Mouse (Mus musculus) frontal cortex, postnatal 25 days (tissue): ENCODE measurements around the gene Zfp523.
"Not testable (repeated sequence)": the region's sequence is repeated elsewhere in the genome, so short reads cannot be mapped to it uniquely, and the experiment has no call there.

ENCODE experiments used
- DNase-seq, 2 experiments: peaks; one replicate each; pipeline ENCODE4 v3.0.0; 2022; ENCODE audit warnings: low spot score in 2 of 2

Gene Zfp523

DNA sequence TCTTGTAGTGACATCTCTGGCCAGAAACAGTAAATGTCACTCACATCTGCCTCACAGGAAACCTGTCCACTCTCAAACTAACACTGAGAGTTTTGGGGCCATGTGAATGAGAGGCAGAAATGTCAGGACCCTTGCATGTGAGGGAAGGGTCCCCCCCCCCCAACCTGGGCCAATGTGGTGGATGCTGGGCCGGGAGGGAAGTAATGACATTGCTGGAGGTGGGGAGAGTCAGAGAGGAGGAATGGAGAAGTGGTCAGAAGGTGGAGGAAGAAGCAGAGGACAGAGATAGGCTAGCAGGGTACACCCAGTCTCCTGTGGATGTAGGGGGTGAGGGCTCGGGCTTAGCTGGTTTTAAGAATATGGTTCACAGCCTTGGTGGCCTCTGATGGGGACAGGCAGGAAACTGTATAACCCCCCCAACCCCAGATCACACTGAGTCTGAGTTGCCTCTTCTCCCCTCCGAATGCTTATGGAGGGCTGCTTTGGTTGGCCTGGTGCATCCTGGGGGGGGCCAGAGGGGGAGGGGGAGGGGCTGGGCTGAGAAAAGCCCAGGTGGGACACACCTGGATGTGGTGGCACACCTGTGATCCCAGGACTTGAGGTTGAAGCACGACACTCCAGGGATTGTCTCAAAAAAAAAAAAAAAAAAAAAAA is 32.7 kb downstream of the Zfp523 start:
- no peak for DNase-seq

DNA sequence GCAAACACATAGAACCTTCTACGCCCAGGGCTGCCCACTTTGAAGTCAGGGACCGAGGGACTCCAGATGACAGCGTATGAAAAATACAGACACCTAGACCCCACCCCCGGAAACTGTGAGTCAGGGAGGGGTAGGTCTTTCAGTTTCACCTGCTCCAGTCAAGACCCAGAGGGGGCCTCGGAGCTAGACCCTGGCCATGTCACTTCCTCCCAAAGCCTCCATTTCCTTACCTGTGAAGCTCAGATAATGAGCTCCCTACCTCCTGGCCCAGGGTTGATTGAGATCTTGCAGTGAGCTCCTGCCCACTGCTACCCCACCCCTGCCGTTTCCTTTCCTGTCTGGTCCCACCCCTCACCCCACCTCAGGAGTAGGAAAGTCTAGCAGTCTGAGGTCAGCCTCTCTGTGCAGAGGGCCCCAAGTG is 35.0 kb downstream of the Zfp523 start:
- no peak for DNase-seq

DNA sequence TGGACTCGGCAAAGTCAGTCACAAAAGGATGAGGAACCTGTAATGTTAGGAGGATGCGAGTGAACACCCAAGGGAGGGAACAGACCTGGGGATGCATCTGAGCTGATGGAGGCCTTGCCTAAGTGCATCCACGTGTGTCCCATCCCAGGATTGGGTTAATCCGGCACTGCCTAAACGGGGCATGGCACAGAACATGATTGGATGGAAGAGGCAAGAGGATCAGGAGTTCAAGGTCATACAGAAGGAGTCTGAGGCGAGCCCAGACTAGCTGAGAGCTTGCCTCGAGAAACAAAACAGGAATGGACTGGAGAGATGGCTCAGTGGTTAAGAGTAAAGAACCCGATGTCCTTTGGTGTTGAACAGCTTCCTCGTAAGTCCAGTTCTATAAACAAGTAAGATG is 35.5 kb downstream of the Zfp523 start:
- DNase-seq = no peak

DNA sequence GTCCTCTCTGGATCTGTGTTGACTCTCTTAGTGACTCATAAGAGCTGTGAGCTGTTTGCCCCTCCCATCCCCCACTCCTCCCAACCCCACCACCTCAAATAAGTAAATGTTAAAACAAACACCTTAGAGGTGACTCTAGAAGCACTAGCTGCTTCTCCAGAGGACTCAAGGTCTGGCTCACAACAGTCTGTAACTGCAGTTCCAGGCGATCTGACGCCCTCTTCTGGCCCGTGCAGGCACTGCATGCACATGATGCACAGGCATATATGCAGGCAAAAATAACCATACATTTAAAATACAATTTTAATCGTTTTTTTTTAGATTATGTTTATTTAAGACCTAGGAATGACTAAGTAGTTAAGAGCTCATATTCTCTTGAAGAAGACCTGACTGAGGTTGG is 36.3 kb downstream of the Zfp523 start:
- no peak for DNase-seq

DNA sequence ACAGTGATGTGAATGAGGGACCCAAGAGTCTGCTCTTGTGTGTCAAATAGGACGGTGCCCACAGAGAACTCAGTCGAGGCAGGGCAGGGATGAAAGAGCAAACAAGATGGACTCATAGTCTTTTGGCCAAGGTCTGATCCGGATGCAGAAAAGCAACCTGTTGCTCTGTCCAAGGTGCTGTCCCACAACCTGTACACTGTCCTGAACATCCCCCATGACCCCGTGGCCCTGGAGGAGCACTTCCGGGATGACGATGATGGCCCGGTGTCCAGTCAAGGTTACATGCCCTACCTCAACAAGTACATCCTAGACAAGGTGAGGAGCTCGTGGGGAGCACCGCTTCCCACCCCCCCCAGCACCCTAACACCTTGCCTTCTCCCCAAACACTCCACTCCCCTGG is 39.9 kb downstream of the Zfp523 start:
- no peak for DNase-seq

DNA sequence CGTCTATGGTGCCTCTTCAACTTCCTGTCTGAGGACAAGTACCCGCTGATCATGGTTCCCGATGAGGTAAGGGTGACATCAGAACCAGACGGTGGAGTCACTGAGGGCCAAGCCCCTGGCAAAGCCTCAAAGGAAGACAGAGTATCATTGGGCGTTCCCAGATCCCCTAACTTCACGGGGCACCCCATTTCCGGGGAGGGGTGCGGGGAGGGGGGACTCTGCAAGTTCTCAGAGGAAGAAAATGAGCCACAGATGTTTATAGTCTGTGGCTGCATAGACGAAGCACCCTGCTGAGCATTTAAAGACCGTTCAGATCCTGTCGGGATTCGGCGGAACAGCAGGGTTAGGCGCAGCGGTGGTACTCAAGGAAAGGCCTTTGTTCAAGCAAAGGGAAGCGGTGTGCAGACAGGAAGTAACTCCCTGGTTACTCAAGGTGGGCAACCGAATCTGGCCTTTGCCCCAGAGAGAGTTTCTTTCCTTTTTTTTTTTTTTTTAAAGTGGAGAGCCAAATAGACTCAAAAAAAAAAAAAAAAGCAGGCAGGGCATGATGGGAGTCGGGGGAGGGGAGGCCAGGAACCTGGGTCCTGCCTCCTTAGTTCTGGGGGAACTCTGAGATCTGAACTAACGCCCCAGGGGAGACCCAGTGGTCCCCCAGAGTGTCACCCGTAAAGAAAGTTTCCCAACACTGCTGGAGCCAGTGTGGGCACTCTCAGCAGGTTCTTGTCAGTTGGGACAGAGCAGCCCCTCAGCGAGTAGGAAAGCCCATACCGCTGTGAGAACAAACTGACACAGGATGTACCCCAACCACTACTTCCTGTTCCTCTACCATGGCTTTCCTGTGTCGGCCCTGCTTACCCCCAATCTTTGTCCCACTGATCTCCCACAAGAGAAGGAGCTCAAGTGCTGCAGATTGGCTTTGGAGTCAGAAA is 41.1 kb downstream of the Zfp523 start:
- no peak for DNase-seq

DNA sequence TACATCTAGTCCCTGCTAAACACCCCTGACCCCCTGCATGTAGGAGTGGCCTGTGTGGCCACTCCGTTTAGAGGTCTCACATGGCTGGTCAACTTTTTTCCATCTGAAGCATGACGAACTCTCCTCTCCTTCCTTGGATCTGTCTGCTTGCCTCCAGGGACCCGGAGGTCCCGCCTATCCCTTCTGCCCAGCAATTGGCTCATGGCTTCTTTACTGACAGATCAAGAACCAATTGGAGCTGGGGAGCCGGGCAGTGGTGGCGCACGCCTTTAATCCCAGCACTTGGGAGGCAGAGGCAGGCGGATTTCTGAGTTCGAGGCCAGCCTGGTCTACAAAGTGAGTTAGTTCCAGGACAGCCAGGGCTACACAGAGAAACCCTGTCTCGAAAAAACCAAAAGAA is 45.5 kb downstream of the Zfp523 start:
- not testable (repeated sequence) for DNase-seq

DNA sequence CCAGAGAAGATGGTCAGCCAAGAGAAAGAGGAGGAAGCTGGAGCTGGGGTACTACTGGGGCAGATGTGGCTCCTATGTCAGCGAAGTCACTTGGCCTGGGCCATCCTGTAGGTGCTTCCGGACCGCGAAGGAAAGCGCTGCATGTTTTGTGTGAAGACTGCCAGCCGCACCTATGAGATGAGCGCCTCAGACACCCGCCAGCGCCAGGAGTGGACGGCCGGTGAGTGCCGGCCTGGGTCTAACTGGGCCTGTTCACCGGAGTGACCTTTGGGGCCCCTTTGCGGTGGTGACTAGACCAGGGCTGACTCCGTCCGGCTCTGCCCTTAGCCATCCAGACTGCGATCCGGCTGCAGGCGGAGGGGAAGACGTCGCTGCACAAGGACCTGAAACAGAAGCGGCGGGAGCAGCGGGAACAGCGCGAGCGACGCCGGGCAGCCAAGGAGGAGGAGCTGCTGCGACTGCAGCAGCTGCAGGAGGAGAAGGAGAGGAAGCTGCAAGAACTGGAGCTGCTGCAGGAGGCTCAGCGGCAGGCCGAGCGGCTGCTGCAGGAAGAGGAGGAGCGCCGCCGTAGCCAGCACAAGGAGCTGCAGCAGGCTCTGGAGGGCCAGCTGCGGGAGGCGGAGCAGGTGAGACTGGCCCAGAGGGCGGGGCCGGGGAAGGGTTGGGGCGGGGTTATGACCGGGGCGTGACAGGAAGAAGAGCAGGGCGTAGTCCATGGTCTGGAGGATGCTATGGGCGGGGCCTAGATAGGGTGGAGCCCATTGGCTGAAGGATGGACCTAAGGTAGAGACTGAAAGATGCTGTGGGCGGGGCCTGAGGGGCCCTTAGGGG is 46.8 kb downstream of the Zfp523 start:
- peak; percentile 64 to 75 for DNase-seq

DNA sequence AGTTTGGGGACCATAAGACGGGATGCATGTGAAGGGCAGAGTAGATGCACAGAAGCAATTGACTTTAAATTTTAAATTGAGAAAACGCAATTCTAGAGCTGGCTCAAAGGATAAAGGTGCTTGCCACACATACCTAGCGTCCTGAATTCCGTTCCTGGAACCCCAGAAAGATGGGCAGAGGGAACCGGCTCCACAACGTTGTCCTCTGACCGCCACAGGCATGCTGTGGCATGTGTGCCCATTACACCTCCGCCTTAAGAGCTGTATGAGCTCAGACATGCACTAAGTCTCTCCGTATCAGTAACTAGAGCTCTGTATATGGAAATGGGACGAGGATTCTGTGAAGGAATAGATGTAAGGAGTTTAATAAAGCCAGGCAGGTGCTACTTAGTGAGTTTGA is 47.7 kb downstream of the Zfp523 start:
- no peak for DNase-seq

DNA sequence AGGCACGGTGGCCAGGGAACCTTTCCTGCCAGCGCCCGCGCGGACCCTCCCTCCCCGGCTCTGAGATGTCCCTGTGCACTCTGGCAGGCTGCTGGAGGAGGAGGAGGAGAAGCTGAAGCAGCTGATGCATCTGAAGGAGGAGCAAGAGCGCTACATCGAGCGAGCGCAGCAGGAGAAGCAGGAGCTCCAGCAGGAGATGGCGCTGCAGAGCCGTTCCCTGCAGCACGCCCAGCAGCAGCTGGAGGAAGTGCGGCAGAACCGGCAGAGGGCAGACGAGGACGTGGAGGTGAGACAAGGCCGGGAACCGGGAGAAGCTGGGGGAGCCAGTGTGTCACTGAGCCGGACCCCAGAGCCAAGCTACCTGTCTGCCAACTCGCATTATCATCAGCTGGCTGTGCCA is 49.1 kb downstream of the Zfp523 start:
- DNase-seq = peak; percentile 84 to 90

DNA sequence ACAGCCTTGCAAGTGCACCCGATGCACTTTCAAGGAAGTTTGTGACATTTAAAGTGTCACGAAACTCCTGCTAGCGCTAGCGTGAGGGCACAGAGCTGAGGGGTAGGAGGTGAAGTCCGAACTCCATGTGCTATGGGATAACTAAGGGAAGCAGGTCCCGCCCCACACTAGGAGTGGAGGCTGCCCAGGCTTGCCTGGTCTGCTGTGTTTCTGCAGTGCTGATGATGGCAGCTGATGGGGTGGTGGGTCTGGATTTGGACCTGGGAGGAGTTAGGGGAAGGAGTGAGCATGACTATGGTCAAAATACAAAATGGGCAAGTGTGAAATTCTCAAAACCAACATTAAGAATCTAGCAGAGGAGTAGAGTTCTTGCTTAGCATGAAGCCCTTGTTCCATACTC is 53.6 kb downstream of the Zfp523 start:
- no peak for DNase-seq

DNA sequence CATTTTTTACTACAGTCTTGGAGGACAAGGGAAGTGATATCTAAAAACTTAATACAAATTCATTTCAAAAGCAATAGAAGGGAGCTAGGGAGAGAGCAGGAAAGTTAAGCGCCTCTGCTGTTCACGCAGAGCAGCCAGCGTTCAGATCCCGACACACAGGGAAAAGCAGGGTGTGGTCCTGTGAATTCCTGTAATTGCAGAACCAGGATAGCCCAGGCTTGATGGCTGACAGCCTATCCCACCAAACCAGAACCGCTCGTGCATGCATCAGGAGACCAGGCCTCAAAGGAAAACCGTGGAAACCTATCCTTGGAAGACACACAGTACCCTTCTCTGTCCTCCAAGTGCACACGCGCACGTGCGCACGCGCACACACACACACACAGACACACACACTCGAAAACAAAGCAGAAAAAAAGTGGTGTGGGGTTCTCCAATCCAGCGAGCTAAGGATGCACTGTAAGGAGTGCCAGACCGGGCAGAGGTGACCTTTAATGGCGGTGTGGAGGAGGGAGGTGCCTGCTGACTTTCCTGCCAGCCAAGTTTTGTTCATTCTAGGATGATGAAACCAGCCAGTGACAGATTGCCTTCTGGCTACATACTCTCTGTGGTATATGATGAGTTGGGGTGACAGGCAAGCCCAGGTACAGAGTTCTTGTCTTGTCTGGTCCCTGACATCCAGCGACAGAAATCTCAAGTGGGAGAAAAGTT is 54.3 kb downstream of the Zfp523 start:
- DNase-seq = no peak

DNA sequence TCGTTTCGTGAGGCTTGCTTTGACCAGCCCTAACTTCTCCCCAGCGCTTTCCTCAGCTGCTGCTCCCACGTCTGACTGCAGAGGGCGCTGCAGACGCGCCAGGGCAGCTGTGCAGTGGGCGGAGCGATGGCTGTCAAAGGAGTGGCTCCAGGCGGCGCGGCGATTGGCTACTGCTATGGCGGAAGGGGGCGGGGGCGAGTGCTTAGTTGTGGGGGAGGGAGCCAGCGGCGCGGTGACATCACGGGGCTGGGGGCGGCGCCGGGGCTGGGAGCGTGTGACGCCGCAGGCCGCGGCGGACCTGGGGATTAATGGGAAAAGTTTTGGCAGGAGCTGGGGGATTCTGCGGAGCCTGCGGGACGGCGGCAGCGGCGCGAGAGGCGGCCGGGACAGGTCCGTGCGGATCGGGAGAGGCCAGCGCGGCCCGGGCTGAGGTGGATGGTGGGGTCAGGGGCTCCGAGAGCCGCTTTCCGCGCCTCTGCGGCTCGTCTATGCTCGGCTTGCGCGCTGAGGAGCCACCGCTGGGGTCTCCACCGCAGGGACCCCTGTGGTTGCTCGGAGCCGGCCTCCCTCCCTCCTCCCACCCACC is 55.6 kb downstream of the Zfp523 start, which contains the start of gene Ppard:
Gene Ppard, plus strand, starts transcription at position 226 of the 586 bp plus-strand sequence.
- peak; percentile 95 for DNase-seq

DNA sequence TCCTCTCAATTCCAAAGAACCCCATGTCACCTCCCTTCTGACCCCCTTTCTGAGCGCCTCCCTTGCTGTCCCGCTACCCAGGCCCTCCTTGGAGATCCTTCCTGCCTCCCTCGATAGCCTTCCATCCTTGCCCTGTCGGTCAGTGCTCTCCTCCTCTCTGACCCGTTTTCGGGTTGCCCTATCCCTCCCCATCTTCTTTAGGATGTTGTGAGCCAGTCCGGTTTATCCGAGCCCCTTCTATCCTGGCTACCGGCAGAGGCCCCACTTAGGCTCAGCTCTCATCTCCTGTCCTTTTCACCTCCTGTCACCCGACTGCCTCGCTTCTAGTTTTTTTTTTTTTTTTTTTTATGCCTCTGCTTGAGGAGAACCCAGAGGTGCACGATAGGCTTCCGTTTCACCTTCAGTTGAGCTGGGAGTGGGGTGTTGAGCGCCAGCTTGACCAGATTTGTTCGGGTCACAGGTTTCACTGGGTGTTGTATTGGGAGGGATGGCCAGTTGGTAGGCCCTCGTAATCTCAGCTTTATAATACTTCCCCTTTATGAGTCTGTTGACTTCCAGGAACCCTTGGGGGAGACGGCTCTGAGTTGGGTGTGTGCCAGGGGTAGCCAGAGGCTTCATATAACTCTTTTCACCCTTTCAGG is 56.3 kb downstream of the Zfp523 start:
- DNase-seq = no peak

DNA sequence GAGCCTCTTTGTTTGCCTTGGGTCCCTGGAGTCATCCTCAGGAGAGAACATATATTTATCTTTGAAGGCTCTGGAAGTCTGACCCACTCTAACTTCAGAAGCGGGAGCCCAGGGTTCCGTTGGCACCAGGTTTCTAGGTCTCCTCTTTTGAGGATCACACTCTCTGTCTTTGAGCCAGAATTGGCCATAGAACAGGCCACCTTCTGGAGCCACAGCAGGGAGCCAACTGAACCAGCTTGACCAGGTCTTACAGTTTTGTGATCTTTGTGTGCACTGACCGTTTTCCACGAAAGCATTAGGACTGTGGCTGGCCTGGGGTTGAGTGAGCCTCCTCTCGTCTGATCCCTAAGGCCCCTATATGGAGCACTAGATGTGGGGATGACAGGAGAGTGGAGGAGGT is 57.7 kb downstream of the Zfp523 start:
- DNase-seq = no peak

DNA sequence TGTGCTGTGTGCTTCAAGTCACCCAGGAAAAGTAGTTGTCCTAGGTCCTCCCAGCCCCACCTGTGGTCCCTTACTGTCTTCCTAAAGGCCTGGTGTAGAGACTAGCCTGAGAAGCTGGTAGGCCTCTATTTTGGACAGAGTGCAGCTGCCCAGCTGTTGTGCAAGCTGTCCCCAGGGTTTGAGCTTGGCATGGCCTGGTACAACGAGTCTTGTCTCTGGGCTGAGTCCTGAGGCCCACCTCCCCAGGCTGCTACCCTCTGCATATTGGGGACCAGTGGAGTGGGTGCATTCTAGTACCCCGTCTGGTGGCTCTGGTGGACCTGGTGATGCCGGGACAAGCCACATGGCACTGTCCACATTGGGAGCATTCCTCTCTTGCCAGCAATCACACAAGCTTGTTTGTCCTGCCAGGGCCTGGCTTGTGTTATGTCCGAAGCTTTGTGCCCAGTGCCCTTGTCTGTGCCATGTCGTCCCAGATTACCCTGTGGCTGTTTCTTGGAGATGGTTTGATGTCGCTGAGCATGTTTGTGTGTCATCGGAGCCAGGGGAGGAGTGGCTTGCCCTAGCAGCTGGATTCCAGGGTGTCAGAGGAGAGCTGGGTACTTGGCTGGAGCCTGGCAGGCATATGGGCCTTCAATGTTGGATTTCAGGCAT is 59.2 kb downstream of the Zfp523 start:
- DNase-seq = no peak

DNA sequence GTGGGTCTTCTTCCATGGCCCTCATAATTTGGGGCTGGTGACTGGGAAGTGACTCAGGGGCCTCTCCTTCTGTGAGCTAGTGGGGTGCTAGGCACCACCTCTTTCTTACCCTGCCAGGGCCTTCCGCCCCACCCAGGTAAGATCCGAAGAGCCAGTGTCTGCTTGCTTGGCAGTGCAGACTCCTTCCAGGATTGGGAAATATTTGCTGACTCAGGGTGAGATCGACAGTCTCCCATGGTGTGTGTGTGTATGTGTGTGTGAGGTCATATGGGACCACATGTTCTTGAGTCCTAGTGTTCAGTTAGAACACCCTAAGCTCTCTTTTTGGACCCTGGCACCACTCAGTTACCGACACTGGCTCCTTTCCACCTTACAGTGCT is 59.7 kb downstream of the Zfp523 start:
- DNase-seq = no peak

DNA sequence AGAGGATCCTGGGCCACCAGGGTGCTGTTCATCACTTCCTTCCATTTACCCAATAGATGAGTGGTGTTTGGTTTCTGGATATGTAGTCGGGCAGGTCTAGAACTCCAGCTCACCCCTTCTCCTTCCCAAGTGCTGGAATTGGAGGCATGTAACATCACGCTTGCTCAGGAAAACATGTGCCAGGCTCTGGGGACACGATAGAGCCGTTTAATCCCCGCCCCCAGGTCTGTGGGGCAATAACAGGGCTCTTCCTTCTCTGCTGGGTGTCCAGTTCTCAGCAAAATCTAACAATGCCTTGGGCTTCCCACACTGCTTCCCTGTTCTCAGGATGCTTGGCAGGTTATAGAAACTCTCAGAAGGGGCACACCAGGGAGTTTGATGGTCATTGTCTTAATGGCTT is 60.4 kb downstream of the Zfp523 start:
- DNase-seq = no peak

DNA sequence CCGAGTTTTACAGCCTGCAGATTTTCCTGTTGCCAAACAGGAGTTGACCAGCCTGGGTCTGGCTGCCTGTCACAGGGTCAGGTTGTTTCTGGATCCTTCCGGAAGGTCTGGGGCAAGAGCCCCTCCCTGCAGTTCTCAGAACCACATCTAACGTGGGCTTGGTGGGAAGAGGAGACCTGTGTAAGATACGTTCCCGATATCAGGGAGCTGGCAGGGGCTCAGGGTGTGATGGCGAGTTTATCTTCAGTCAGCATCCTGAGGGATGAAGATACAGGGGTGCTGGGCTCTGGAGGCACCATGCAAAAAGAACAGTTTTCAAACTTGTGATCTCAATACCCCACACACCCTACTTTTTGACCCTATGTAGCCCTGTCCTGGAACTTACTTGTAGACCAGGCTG is 60.9 kb downstream of the Zfp523 start:
- DNase-seq = no peak

DNA sequence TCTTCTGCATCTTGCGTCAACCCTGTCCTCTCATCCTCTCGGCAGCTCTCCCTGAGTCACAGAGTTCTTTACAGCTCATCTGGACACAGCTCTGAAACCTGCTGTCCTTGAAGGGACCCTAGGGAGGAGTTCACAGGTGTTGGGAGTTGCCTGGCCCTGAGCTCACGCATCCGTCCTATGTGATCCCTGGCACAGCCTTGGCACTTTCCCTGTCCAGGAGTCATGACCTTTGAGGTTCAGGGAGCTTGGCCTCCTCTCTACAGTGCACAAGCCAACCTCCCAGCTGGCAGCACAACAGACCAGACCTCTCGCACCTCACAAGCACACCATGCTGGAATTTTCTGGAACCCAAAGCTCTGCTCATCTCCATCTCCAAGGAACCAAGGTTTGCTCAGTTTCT is 63.9 kb downstream of the Zfp523 start:
- DNase-seq = no peak
